Mouse (Mus musculus) spleen, adult 2 months (tissue): ENCODE results near the gene Fam3c.

Source experiments
- CTCF ChIP-seq: fragments of 200-500 bp; IDR thresholded peaks from 2 replicates; pipeline ENCODE4 v1.5.1; 2011; ENCODE audit warnings: mild to moderate bottlenecking, inconsistent platforms; ENCODE audit not compliant: insufficient read depth, insufficient read length, insufficient replicate concordance; ENCODE audit errors: extremely low read depth
- POLR2A ChIP-seq: fragments of 200-500 bp; IDR thresholded peaks from 2 replicates; pipeline ENCODE4 v1.6.1; 2011; ENCODE audit warnings: low read depth, low read length, inconsistent platforms

- no peak for TF ChIP-seq CTCF
- TF ChIP-seq POLR2A = no peak
Measured at GRCm38 (mm10) chr6:22351551-22351950, 4.5 kb downstream of the Fam3c start.
